Mouse (Mus musculus) limb, embryonic 14.5 days (tissue): ENCODE data around the gene Slc26a10. TPM values are rescaled to one million over a fixed set of nuclear protein-coding genes. Genes with fewer than 3 reads are reported as not detected.
A peak's percentile ranks its signal among the peaks of the same experiment; 100 is the strongest.

ENCODE experiments used
- ATAC-seq: fragments of 200-750 bp; cut with Nextera tagmentation; 2 replicates; pipeline ENCODE4 v1.8.0; 2017; ENCODE audit warnings: low read depth, moderate number of reproducible peaks, moderate TSS enrichment; ENCODE audit not compliant: low FRiP score
- DNase-seq: peaks from one replicate; pipeline ENCODE4 v3.0.0-alpha.2; 2015; ENCODE audit warnings: low spot score
- H3K27ac ChIP-seq: fragments of 300-500 bp; sonication (generic); replicated peaks from 2 replicates; pipeline ENCODE4 v1.5.1; 2014; ENCODE audit warnings: low read depth, mild to moderate bottlenecking, low read length, moderate library complexity, mixed read lengths
- H3K27me3 ChIP-seq: fragments of 300-500 bp; sonication (generic); 2 replicates; pipeline ENCODE4 v1.6.1; 2014; ENCODE audit warnings: low read length, mixed read lengths; ENCODE audit not compliant: control insufficient read depth, insufficient read depth
- H3K36me3 ChIP-seq: fragments of 300-500 bp; sonication (generic); 2 replicates; pipeline ENCODE4 v1.6.1; 2014; ENCODE audit warnings: mild to moderate bottlenecking, low read length, moderate library complexity, mixed read lengths; ENCODE audit not compliant: control insufficient read depth, insufficient read depth
- H3K4me1 ChIP-seq: fragments of 300-500 bp; sonication (generic); 2 replicates; pipeline ENCODE4 v1.6.1; 2014; ENCODE audit warnings: antibody characterized with exemption, low read length, mixed read lengths; ENCODE audit not compliant: control insufficient read depth, insufficient read depth
- H3K4me2 ChIP-seq: fragments of 300-500 bp; sonication (generic); replicated peaks from 2 replicates; pipeline ENCODE4 v1.6.1; 2014; ENCODE audit warnings: low read depth, mild to moderate bottlenecking, low read length, moderate library complexity; ENCODE audit not compliant: severe bottlenecking
- H3K4me3 ChIP-seq: fragments of 300-500 bp; sonication (generic); replicated peaks from 2 replicates; pipeline ENCODE4 v1.5.1; 2014; ENCODE audit warnings: low read length
- H3K9ac ChIP-seq: fragments of 300-500 bp; sonication (generic); 2 replicates; pipeline ENCODE4 v1.6.1; 2014; ENCODE audit warnings: mild to moderate bottlenecking, low read depth, low read length, moderate library complexity; ENCODE audit not compliant: severe bottlenecking
- H3K9me3 ChIP-seq: fragments of 300-500 bp; sonication (generic); 2 replicates; pipeline ENCODE4 v1.6.1; 2016; ENCODE audit warnings: low read length; ENCODE audit not compliant: control insufficient read depth
- POLR2A ChIP-seq: fragments of 200-500 bp; IDR thresholded peaks from 2 replicates; pipeline ENCODE4 v1.8.0; 2012; ENCODE audit warnings: inconsistent platforms, mild to moderate bottlenecking, moderate library complexity, borderline replicate concordance; ENCODE audit not compliant: insufficient read depth, insufficient read length; ENCODE audit errors: extremely low read depth
- WGBS: fragments of 180-500 bp; shearing (Covaris S2); extraction: QIAGEN DNeasy Blood & Tissue Kit; methylation state at CpG from one replicate; pipeline ENCODE4 v1.1.7; 2014; 5-methylcytosine and 5-hydroxymethylcytosine counted together
- polyA plus RNA-seq, 2 experiments: library from polyadenylated mRNA; depleted of rRNA in 1 of 2; stranded (reverse) in 1 of 2; unstranded in 1 of 2; fragments of >200 nt; fragmentation: Nextera tagmentation in 1 of 2; extraction: Ambion mirVana in 1 of 2; gene quantifications; 2 replicates each; pipeline versions ENCODE4 v1.2.1 to v1.2.3; 2012 to 2014

Slc26a10 gene
- polyA plus RNA-seq, 2 experiments = 0.81 to 2.9 TPM

GRCm38 (mm10) chr10:127170837-127171272 lies 9.6 kb downstream of the Slc26a10 start:
- Histone ChIP-seq H3K4me1 (no peaks in the 10 kb centered on the region; the same call in 1 of the 2 replicates), H3K27me3 (peaks cover 51% of the 10 kb centered on the region), H3K36me3 (no peaks in the 10 kb centered on the region), H3K4me3 (peak overlapping the region; percentile 41), H3K9ac (peak overlapping the region; percentile 25; the same call in 1 of the 2 replicates), H3K4me2 (peak overlapping the region; percentile 75), H3K27ac (no peak overlapping the region), H3K9me3 (no peaks in the 10 kb centered on the region)
- ATAC-seq = peak; percentile 80
- WGBS = under 1% methylated on average over 29 of the region's 29 CpGs
- TF ChIP-seq POLR2A = no peak
- DNase-seq = peak; percentile 63

DNA sequence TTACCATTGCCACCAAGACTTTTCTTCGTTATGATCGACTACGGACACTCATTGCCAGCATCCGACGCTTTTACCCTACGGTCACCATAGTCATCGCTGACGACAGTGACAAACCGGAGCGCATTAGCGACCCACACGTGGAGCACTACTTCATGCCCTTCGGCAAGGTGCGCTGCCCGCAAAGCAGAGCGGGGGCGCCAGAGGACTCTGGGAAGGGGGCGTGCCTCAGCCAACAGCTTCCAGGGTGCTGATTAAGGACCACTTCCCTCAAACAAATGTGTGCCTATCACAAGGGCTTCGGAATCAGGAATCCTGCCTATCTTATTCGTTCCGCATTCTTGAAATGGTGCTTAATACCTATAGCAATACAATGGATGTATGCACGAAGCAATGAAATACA lies 10.4 kb downstream of the Slc26a10 start:
- 0 out of 2 replicates have a peak overlapping the region, but pooled peaks have one; percentile 25 for H3K9ac ChIP-seq
- peak overlapping the region; percentile 75 for H3K4me2 ChIP-seq
- H3K27me3 ChIP-seq = peaks cover 58% of the 10 kb centered on the region
- H3K4me1 ChIP-seq = no peaks in the 10 kb centered on the region; the same call in none of the 2 replicates
- no peaks in the 10 kb centered on the region for H3K36me3 ChIP-seq
- H3K4me3 ChIP-seq = peak overlapping the region; percentile 41
- no peak for TF ChIP-seq POLR2A
- no peaks in the 10 kb centered on the region for H3K9me3 ChIP-seq
- WGBS = 3% methylated on average over 22 of the region's 22 CpGs
- H3K27ac ChIP-seq = no peak overlapping the region
- ATAC-seq = no peak
- DNase-seq = no peak

DNA sequence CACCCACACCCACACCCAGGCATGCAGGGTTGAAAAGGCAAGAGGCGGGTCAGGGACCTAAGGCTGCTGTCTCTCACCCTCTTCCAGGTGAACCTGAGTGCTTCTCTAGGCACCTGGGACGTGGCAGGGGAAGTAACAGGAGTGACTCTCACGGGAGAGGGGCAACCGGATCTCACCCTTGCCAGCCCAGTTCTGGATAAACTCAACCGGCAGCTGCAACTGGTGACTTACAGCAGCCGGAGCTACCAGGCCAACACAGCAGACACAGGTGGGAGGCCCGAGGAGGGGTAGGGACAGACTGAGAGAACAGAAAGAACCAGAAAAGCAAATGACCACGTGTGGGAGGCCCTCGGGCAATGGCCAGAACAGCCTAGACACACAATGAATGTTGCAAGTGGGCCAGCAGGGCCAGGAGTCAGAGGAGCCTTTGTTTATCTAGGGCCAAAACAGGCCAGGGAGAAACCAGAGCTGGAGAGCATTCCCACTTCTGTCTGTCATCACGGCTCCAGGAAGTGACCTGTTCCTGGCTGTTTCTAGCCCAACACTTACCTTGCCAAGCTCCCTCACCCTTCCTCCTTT lies 12.7 kb downstream of the Slc26a10 start:
- WGBS = 30% methylated on average over 10 of the region's 10 CpGs
- Histone ChIP-seq H3K27me3 (peaks cover 61% of the 10 kb centered on the region), H3K9me3 (no peaks in the 10 kb centered on the region), H3K4me1 (no peaks in the 10 kb centered on the region; the same call in none of the 2 replicates), H3K36me3 (no peaks in the 10 kb centered on the region), H3K4me3 (no peak overlapping the region), H3K9ac (no peak overlapping the region), H3K27ac (no peak overlapping the region), H3K4me2 (no peak overlapping the region)
- no peak for ATAC-seq
- DNase-seq = no peak
- no peak for TF ChIP-seq POLR2A

- no peaks in the 10 kb centered on the region; the same call in none of the 2 replicates for H3K4me1 ChIP-seq
- no peak overlapping the region for H3K27ac ChIP-seq
- DNase-seq (no peak), ATAC-seq (no peak)
- WGBS = 23% methylated on average over 15 of the region's 15 CpGs
- peaks cover 61% of the 10 kb centered on the region for H3K27me3 ChIP-seq
- no peaks in the 10 kb centered on the region for H3K9me3 ChIP-seq
- no peak for TF ChIP-seq POLR2A
- H3K9ac ChIP-seq = no peak overlapping the region
- no peaks in the 10 kb centered on the region for H3K36me3 ChIP-seq
- no peak overlapping the region; the same call in 1 of the 2 replicates for H3K4me2 ChIP-seq
- peak overlapping the region; percentile 60; the same call in 1 of the 2 replicates for H3K4me3 ChIP-seq
These were observed 13.5 kb downstream of the Slc26a10 start for GRCm38 (mm10) chr10:127166771-127167613.

- Histone ChIP-seq H3K36me3 (no peaks in the 10 kb centered on the region), H3K27me3 (peaks cover 61% of the 10 kb centered on the region), H3K27ac (no peak overlapping the region), H3K4me1 (no peaks in the 10 kb centered on the region; the same call in none of the 2 replicates), H3K9me3 (no peaks in the 10 kb centered on the region), H3K9ac (peak overlapping the region; percentile 67), H3K4me3 (peak overlapping the region; percentile 60), H3K4me2 (peak overlapping the region; percentile 99)
- no peak for TF ChIP-seq POLR2A
- ATAC-seq (no peak), DNase-seq (no peak)
- 2% methylated on average over 11 of the region's 11 CpGs for WGBS
These were observed 14.1 kb downstream of the Slc26a10 start for GRCm38 (mm10) chr10:127166404-127166715.
